Mouse (Mus musculus) urinary bladder, adult 2 months (tissue): ENCODE results near the gene Hspa5. TPM values are rescaled to one million over a fixed set of nuclear protein-coding genes. Genes with fewer than 3 reads are reported as not detected.
"Not testable (repeated sequence)": the region's sequence is repeated elsewhere in the genome, so short reads cannot be mapped to it uniquely, and the experiment has no call there.

ENCODE experiments used
- DNase-seq: peaks from one replicate; pipeline ENCODE4 v3.0.0; 2022; ENCODE audit warnings: low spot score
- polyA plus RNA-seq: library from polyadenylated mRNA; depleted of rRNA; stranded (reverse); fragments of >200 nt; gene quantifications from 2 replicates; pipeline ENCODE4 v1.2.3, GENCODE M21; 2012; rRNA removed

The Hspa5 gene
- polyA plus RNA-seq, 1 experiment: 309 TPM

GRCm38 (mm10) chr2:34808057-34808456 lies 36.3 kb downstream of the Hspa5 start:
- DNase-seq: no peak

- no peak for DNase-seq
These were observed 37.8 kb downstream of the Hspa5 start for GRCm38 (mm10) chr2:34809568-34809967.

DNA sequence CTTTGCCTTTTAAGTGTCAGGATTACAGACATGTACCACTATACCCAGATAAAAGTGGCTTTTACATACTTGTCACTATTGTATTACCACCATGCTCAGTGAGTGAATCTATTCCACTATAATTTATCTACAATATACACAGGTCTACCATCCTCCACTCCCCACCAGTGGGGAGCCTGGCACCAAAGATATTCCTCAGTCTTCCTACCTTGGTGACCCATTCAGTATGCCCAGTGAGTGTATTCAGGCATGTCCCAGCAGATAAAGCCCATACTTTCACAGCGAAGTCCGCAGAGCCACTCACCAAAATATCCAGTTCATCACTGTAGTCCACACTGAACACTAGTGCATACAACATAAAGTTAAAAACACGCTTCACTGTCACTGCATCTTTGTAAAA lies 39.0 kb downstream of the Hspa5 start:
- DNase-seq: no peak

GRCm38 (mm10) chr2:34812706-34813105 lies 40.9 kb downstream of the Hspa5 start:
- no peak for DNase-seq

GRCm38 (mm10) chr2:34815893-34816292 lies 44.1 kb downstream of the Hspa5 start:
- DNase-seq: not testable (repeated sequence)

DNA sequence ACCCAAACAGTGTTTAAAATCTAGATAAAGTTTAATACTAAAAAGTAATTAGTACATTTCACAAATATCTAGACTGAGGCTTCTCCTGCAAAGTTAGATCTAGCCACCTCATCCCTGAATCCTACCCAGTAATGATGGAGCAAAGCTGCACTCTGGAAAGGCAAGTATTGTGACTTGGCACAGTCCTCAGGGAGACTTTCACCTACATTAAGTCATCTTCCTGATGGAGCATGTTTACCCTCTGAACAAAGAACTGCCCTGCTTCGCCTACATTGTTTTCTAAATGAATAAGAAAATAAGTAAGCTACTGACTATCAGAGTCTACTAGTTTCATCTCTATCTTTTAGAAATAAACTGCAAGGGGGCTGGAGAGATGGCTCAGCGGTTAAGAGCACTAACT lies 46.7 kb downstream of the Hspa5 start:
- no peak for DNase-seq

- peak; percentile 83 for DNase-seq
These were observed 54.2 kb downstream of the Hspa5 start, which contains the start of gene Fbxw2 for GRCm38 (mm10) chr2:34825827-34826459. TSS of gene Fbxw2 (minus strand) at chr2:34826311.

- no peak for DNase-seq
These were observed 54.9 kb downstream of the Hspa5 start for GRCm38 (mm10) chr2:34826460-34827231.

Other genes with a start within 250 kb of the Hspa5 start
- gene Gapvd1, start 16.7 kb upstream of the Hspa5 start, polyA plus RNA-seq: 26.6 and 32.5 TPM in 2 replicates
- 15.4 and 17.0 TPM in 2 replicates for gene Rabepk, start 27.9 kb downstream of the Hspa5 start, polyA plus RNA-seq
- 70.3 and 71.0 TPM in 2 replicates for gene Fbxw2, start 54.3 kb downstream of the Hspa5 start, polyA plus RNA-seq
- gene Gm34653, start 61.0 kb downstream of the Hspa5 start, polyA plus RNA-seq: 0.04 and 0.08 TPM in 2 replicates
- 1.9 and 3.0 TPM in 2 replicates for gene Cutal, start 102.4 kb downstream of the Hspa5 start, polyA plus RNA-seq
- 44.8 and 54.0 TPM in 2 replicates for gene Psmd5, start 103.0 kb downstream of the Hspa5 start, polyA plus RNA-seq
- 4.5 and 4.7 TPM in 2 replicates for gene Phf19, start 142.1 kb downstream of the Hspa5 start, polyA plus RNA-seq
- gene Traf1, start 189.8 kb downstream of the Hspa5 start, polyA plus RNA-seq: 5.9 and 6.6 TPM in 2 replicates